Mouse (Mus musculus): ENCODE results near the gene Spag5.
A peak's percentile ranks its signal among the peaks of the same experiment; 100 is the strongest.

Spag5 gene

GRCm38 (mm10) chr11:78349441-78350358 lies 48.4 kb downstream of the Spag5 start:
- peak in 1 of 2 experiments; percentile 18 for DNase-seq (ENCODE audit: low spot score in 2 of 2)

- DNase-seq (ENCODE audit: low spot score in 2 of 2): peak in 1 of 2 experiments; percentile 71
Measured at GRCm38 (mm10) chr11:78353081-78353480, 51.8 kb downstream of the Spag5 start.

- DNase-seq (ENCODE audit: low spot score in 2 of 2): no peak
Measured at GRCm38 (mm10) chr11:78354905-78355304, 53.6 kb downstream of the Spag5 start.

GRCm38 (mm10) chr11:78355471-78356238 lies 54.3 kb downstream of the Spag5 start:
- peak; percentile 54 to 88 for DNase-seq (ENCODE audit: low spot score in 2 of 2)

DNA sequence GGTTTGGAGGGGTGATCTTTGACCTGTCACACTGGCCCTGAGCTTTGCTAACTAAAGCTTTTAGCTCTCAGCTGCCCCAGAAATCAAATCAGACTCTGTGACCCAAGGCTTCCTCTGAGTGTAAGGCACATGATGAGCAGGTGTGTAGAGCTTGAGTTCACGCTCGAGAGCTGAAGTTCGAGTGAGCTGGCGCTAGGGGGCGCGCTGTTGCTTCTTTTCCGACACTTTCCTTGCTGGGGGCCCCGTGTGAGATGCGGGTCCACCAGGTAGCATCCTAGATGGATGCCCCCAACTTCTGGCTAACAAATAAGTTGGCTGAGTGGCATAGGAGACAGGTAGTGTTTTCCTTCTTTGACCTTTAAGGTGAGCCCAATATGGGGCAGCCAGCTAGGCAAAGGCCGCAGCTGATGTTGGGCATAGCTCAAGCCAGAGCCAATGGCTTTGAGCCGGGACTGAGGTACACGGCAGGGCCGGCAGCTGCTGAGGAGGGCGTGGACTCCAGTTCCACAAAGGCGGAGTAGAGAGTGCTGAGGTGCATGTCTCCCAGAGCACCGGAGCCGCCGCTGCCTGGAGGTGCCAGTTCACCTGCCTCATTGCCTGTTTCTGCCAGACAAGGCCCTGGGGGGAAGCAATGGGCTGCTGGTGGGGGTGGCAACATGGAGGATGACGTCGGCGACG lies 57.1 kb downstream of the Spag5 start:
- peak; percentile 31 to 71 for DNase-seq (ENCODE audit: low spot score in 2 of 2)

DNA sequence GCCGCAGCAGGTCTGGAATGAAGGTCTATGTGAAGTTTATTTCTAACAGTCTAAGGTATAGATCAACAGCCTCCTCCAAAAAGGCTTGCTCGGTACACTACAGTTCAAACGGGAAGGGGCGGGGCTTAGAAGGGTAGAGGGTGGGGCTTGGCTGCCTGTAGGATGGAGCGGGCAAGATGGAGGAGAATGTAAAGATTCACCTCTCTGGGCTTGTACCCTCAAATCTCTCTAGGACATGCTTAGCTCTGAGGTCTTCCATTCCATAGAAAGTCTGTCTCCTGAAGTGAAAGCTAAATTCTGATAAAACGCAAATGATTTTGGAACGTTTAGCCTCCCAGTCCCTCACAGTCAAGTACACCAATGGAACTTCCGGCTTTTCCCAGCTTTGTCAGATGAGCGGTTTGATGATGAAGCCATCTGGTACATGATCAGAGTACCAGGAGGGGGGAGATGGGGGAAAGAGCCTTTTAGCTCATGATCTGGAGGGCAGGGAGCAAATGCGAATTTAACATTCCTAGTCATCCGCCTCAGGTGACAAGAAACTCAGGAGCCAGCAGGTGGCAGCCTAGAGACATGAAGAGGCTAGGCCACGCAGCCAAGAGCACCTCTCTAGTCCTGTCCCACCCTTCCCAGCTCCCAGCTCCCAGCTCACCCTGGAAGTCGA lies 58.9 kb downstream of the Spag5 start:
- peak; percentile 73 to 88 for DNase-seq (ENCODE audit: low spot score in 2 of 2)

GRCm38 (mm10) chr11:78360789-78361131 lies 59.4 kb downstream of the Spag5 start:
- no peak for DNase-seq (ENCODE audit: low spot score in 2 of 2)

DNA sequence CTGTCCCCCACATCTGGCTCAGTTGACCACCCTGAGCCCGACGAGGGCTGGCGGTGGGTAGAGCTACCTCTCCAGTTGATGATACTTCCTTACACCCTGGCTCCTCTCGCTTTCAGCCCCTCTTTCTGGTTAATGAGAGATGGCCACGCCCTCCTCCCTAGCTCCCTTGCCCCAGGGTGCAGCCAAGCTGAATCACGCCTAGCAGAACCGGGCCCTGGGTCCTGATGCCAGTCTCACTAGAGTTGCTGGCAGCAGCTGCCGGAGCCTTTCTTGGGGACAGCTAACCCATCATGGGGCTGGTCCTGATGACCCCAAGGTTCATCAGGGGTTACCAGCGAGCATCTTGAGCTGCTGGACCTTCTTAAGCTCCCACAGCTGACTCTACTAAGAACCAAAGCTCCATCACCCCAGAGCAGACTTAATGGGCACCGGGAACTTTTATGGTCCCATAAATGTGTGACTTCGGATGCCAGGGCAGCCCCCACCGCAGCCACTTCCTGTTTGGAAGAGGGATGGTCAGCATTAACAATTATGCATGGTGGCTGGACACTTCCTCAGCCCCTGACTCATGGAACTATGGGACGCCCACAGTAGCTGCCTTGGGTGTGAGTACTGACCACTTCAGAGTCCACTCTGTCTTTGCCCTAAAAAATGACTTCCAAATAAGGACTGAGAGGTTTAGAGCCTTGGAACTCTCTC lies 62.1 kb downstream of the Spag5 start:
- no peak for DNase-seq (ENCODE audit: low spot score in 2 of 2)

DNA sequence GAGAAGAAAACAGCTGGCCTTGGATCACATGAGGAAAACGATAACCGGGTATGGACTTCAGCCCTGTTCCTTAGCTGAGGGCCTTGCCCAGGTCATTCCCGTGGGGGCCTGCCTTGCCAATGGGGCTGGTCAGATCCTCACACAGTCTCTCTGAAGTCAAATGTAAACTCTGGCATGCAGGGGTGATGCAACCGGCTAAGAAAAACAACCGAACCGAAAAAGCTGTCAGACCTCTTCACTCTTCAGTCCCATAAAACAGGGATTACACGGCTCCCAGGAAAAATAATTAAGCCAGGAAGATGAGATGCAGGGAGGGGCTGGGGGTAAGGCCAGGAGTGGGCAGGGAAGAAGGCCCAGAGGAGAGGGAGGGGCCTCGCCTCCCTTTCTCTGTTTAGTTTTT lies 62.8 kb downstream of the Spag5 start:
- no peak for DNase-seq (ENCODE audit: low spot score in 2 of 2)

- DNase-seq (ENCODE audit: low spot score in 2 of 2): no peak
Measured at GRCm38 (mm10) chr11:78367456-78368225, 66.3 kb downstream of the Spag5 start.

DNA sequence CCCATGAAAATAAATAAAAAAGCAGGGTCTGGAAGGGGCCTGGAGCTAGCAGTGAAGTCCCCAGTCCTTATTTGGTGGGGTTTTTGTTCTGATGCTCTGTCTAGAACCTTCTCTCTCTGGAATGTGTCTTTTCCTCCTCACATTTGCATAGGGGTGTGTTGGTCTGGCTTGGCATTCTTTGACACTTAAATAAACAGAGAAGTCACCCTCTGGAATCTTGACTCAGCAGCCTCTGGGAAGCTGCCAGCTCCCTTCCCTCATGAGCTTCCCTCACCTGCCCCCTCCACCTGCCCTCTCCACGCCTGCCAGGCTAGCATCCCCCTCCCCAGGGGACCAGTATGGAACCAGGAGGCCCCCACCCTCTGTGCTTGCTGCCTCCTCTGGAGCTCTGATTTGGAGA lies 69.1 kb downstream of the Spag5 start:
- no peak for DNase-seq (ENCODE audit: low spot score in 2 of 2)

GRCm38 (mm10) chr11:78371711-78372110 lies 70.4 kb downstream of the Spag5 start:
- DNase-seq (ENCODE audit: low spot score in 2 of 2): no peak

All from spleen, postnatal 10 days (tissue).